Mouse (Mus musculus) bone marrow, adult 2 months (tissue): ENCODE measurements at regions not wholly inside any gene's neighbourhood (a gene's known extent, or its start where the extent isn't known, plus 50 kb on each side); places are given as distances from the start of the nearest gene placed in this dataset.

Experiments
- CTCF ChIP-seq: fragments of 200-500 bp; IDR thresholded peaks from 2 replicates; pipeline ENCODE4 v1.5.1; 2011; ENCODE audit warnings: low read length, control low read depth; ENCODE audit not compliant: control insufficient read depth, insufficient read depth
- POLR2A ChIP-seq: fragments of 200-500 bp; IDR thresholded peaks from 2 replicates; pipeline ENCODE4 v1.6.1; 2011; ENCODE audit warnings: low read depth, mild to moderate bottlenecking, control low read depth, low read length, borderline replicate concordance; ENCODE audit not compliant: control insufficient read depth

GRCm38 (mm10) chr11:24293860-24294531 is 216.1 kb downstream of the Bcl11a start:
- TF ChIP-seq POLR2A (no peak), CTCF (no peak)
